Mouse (Mus musculus): ENCODE measurements at regions not wholly inside any gene's neighbourhood (a gene's known extent, or its start where the extent isn't known, plus 50 kb on each side); places are given as distances from the start of the nearest gene placed in this dataset.

DNA sequence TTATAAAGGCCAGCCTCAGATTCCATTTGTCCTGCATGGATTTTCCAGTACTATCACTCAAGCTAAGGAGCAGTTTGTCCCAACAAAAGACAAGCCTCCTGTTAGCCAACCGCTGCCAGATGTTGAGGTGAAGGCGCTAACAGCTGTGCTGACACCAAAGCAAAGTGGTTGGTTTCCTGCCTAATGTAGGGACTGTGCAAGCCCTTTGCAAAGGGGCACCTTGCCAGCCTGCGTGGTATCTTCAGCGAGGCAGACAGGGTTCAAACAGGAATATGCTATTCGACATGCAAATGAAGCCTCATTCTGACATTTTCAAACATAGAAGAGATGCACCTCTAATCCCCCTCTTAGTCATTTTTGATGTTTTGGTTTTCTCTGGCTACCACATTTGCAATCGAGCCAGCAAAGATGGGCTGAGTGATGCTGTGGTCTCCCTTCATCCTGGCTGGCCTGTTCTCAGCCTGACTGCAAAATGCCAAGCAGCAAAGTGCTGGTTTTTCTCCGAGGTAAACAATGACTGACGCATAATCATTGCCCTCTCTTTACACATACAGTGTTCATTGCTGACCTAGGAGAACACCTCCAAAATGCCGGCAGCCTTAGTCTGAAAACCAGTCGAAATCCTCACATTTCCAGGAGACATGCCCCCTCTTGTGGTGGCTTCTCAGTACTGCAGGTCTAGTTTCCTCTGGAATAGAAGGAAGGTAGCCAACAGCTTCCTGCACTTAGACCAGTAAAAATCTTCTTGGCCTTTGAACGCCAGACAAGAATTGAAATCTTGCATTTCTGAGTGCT, 84.3 kb upstream of the Tank start:
- H3K4me2 ChIP-seq (ENCODE audit: low read depth, low read length), result no peak overlapping the region
- no peak for ATAC-seq
- H3K4me3 ChIP-seq (ENCODE audit: low read length), result no peak overlapping the region
- 43% methylated on average over 11 of the region's 11 CpGs for WGBS
- no peaks in the 10 kb centered on the region for H3K9me3 ChIP-seq (ENCODE audit: control insufficient read depth, low read length)
- H3K27ac ChIP-seq (ENCODE audit: low read length), result no peak overlapping the region
- no peak overlapping the region for H3K9ac ChIP-seq (ENCODE audit: low read depth, low read length)
- H3K27me3 ChIP-seq (replicated peaks; ENCODE audit: control insufficient read depth, insufficient read depth, low read length), result no peaks in the 10 kb centered on the region
- H3K4me1 ChIP-seq (ENCODE audit: control insufficient read depth, insufficient read depth, low read length), result no peaks in the 10 kb centered on the region
- H3K36me3 ChIP-seq (ENCODE audit: control insufficient read depth, insufficient read depth, low read length), result no peaks in the 10 kb centered on the region

DNA sequence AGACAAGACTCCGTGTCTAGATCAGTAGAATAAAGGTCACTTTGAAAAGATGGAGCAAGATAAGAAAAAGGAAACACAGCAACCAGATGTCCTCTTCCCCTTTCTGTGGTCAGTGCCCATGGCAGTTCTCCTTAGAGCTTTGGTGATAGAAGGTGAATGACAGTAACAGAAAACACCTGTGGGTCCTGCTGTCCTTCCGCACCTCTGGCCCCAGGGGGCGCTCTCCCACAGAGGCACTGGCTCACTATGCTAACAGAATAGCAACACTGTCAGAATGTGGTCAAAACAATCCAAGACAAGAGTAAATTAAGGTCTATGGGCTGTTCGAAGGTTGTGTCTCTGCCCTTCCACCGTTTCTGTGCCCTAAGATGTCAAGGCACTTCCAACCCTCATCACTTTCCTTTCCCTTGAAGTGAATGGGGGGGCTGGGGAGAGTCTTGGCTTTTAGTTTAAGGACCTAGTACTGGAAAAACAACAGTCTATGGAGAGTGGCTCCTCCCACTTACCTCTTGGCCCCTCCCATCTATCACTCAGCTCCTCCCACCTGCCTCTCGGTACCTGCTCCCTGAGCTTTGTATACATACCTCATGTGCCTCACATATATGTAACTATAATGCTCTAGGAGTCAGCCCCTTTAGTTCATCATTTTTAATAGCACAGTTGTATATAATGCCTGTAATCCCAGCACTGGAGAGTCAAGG, 86.2 kb upstream of the Tank start:
- no peak overlapping the region for H3K4me2 ChIP-seq (ENCODE audit: low read depth, low read length)
- no peaks in the 10 kb centered on the region for H3K36me3 ChIP-seq (ENCODE audit: control insufficient read depth, insufficient read depth, low read length)
- WGBS, result 60% methylated on average over 6 of the region's 6 CpGs
- H3K9ac ChIP-seq (ENCODE audit: low read depth, low read length), result no peak overlapping the region
- no peaks in the 10 kb centered on the region for H3K4me1 ChIP-seq (ENCODE audit: control insufficient read depth, insufficient read depth, low read length)
- no peak overlapping the region for H3K4me3 ChIP-seq (ENCODE audit: low read length)
- no peaks in the 10 kb centered on the region for H3K27me3 ChIP-seq (replicated peaks; ENCODE audit: control insufficient read depth, insufficient read depth, low read length)
- no peak for ATAC-seq
- H3K27ac ChIP-seq (ENCODE audit: low read length), result no peak overlapping the region
- H3K9me3 ChIP-seq (ENCODE audit: control insufficient read depth, low read length), result no peaks in the 10 kb centered on the region

DNA sequence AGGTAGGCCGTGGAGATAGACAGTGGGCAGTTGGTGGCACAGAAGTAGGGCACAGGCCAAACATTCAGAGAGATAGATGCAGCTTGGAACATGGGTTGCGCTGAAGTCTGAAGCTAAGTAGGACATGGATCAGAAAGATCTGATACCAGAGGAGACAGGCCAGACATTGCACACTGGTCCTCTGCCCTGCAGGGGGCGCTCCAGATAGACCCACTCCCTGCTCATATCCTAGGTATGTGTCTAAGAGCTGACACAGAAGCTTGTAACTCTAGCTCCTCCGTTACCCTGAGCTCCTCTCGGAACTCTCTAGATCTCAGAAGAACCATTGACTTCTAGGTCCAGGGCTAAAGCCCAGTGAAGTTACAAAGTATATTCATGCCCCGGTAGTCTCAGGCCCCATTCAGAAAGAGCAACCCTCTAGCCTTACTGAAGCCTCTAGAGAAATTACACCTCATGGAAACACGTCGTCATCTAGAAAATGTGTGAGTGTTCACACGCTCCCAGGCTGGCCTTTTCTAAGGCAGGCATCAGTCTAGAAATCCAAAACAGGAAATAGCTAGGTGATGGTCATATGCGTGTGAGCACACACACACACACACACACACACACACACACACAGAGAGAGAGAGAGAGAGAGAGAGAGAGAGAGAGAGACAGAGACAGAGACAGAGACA, 87.8 kb upstream of the Tank start:
- H3K9me3 ChIP-seq (ENCODE audit: control insufficient read depth, low read length), result no peaks in the 10 kb centered on the region
- H3K36me3 ChIP-seq (ENCODE audit: control insufficient read depth, insufficient read depth, low read length), result no peaks in the 10 kb centered on the region
- no peak for ATAC-seq
- no peak overlapping the region for H3K27ac ChIP-seq (ENCODE audit: low read length)
- H3K9ac ChIP-seq (ENCODE audit: low read depth, low read length), result no peak overlapping the region
- WGBS, result 79% methylated on average over 10 of the region's 10 CpGs
- H3K4me1 ChIP-seq (ENCODE audit: control insufficient read depth, insufficient read depth, low read length), result no peaks in the 10 kb centered on the region
- H3K4me3 ChIP-seq (ENCODE audit: low read length), result no peak overlapping the region
- H3K4me2 ChIP-seq (ENCODE audit: low read depth, low read length), result no peak overlapping the region
- no peaks in the 10 kb centered on the region for H3K27me3 ChIP-seq (replicated peaks; ENCODE audit: control insufficient read depth, insufficient read depth, low read length)

GRCm38 (mm10) chr2:61489762-61490161, 88.6 kb upstream of the Tank start:
- no peaks in the 10 kb centered on the region for H3K27me3 ChIP-seq (replicated peaks; ENCODE audit: control insufficient read depth, insufficient read depth, low read length)
- no peak overlapping the region for H3K4me2 ChIP-seq (ENCODE audit: low read depth, low read length)
- H3K9me3 ChIP-seq (ENCODE audit: control insufficient read depth, low read length), result no peaks in the 10 kb centered on the region
- no peak overlapping the region for H3K9ac ChIP-seq (ENCODE audit: low read depth, low read length)
- no peaks in the 10 kb centered on the region for H3K4me1 ChIP-seq (ENCODE audit: control insufficient read depth, insufficient read depth, low read length)
- H3K27ac ChIP-seq (ENCODE audit: low read length), result no peak overlapping the region
- H3K36me3 ChIP-seq (ENCODE audit: control insufficient read depth, insufficient read depth, low read length), result no peaks in the 10 kb centered on the region
- H3K4me3 ChIP-seq (ENCODE audit: low read length), result no peak overlapping the region
- no peak for ATAC-seq
- WGBS, result 89% methylated on average over 10 of the region's 10 CpGs

GRCm38 (mm10) chr2:61483820-61484219, 94.6 kb upstream of the Tank start:
- H3K36me3 ChIP-seq (ENCODE audit: control insufficient read depth, insufficient read depth, low read length), result no peaks in the 10 kb centered on the region
- no peaks in the 10 kb centered on the region for H3K9me3 ChIP-seq (ENCODE audit: control insufficient read depth, low read length)
- 78% methylated on average over 1 of the region's 1 CpGs for WGBS

DNA sequence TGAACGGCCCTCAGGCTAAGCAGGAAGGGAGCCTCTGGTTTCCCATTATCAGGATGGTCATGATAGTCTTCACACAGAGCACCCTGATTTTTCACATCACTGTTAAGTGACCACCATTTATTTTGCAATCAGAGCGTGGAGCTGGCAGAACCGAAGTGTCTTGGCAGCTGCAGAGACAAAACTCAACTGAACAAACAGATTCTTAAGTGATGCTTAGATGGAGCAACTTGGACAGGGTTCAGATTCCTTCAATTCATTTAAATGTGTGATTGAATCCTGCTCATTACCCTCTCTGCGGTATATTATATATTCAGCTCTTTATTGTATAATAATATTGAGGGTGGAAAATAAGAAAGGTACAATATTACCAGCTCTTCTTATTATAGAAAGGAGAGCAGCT, 101.7 kb upstream of the Tank start:
- no peak overlapping the region for H3K27ac ChIP-seq (ENCODE audit: low read length)
- no peak overlapping the region for H3K4me3 ChIP-seq (ENCODE audit: low read length)
- H3K4me2 ChIP-seq (ENCODE audit: low read depth, low read length), result no peak overlapping the region
- no peak for ATAC-seq
- H3K9me3 ChIP-seq (ENCODE audit: control insufficient read depth, low read length), result no peaks in the 10 kb centered on the region
- H3K36me3 ChIP-seq (ENCODE audit: control insufficient read depth, insufficient read depth, low read length), result no peaks in the 10 kb centered on the region
- WGBS, result 85% methylated on average over 4 of the region's 4 CpGs
- no peaks in the 10 kb centered on the region for H3K4me1 ChIP-seq (ENCODE audit: control insufficient read depth, insufficient read depth, low read length)
- H3K27me3 ChIP-seq (replicated peaks; ENCODE audit: control insufficient read depth, insufficient read depth, low read length), result no peaks in the 10 kb centered on the region
- H3K9ac ChIP-seq (ENCODE audit: low read depth, low read length), result no peak overlapping the region

More at GRCm38 (mm10) chr2:61483820-61484219, 94.6 kb upstream of the Tank start:
- ATAC-seq, result no peak
- Histone ChIP-seq H3K4me2 (ENCODE audit: low read depth, low read length) (no peak overlapping the region), H3K4me1 (ENCODE audit: control insufficient read depth, insufficient read depth, low read length) (no peaks in the 10 kb centered on the region), H3K9ac (ENCODE audit: low read depth, low read length) (no peak overlapping the region), H3K4me3 (ENCODE audit: low read length) (no peak overlapping the region), H3K27ac (ENCODE audit: low read length) (no peak overlapping the region), H3K27me3 (replicated peaks; ENCODE audit: control insufficient read depth, insufficient read depth, low read length) (no peaks in the 10 kb centered on the region)

- ATAC-seq, result no peak
- Histone ChIP-seq H3K4me1 (ENCODE audit: control insufficient read depth, insufficient read depth, low read length) (no peaks in the 10 kb centered on the region), H3K4me2 (ENCODE audit: low read depth, low read length) (no peak overlapping the region), H3K9me3 (ENCODE audit: control insufficient read depth, low read length) (no peaks in the 10 kb centered on the region), H3K4me3 (ENCODE audit: low read length) (no peak overlapping the region), H3K27ac (ENCODE audit: low read length) (no peak overlapping the region), H3K9ac (ENCODE audit: low read depth, low read length) (no peak overlapping the region), H3K36me3 (ENCODE audit: control insufficient read depth, insufficient read depth, low read length) (no peaks in the 10 kb centered on the region), H3K27me3 (replicated peaks; ENCODE audit: control insufficient read depth, insufficient read depth, low read length) (no peaks in the 10 kb centered on the region)
- 59% methylated on average over 10 of the region's 10 CpGs for WGBS
Observed at GRCm38 (mm10) chr2:61474626-61475025, 103.8 kb upstream of the Tank start.

GRCm38 (mm10) chr2:61470521-61470920, 107.9 kb upstream of the Tank start:
- no peaks in the 10 kb centered on the region for H3K9me3 ChIP-seq (ENCODE audit: control insufficient read depth, low read length)
- no peak for ATAC-seq
- no peaks in the 10 kb centered on the region for H3K27me3 ChIP-seq (replicated peaks; ENCODE audit: control insufficient read depth, insufficient read depth, low read length)
- no peak overlapping the region for H3K4me3 ChIP-seq (ENCODE audit: low read length)
- no peak overlapping the region for H3K9ac ChIP-seq (ENCODE audit: low read depth, low read length)
- H3K4me1 ChIP-seq (ENCODE audit: control insufficient read depth, insufficient read depth, low read length), result no peaks in the 10 kb centered on the region
- no peak overlapping the region for H3K27ac ChIP-seq (ENCODE audit: low read length)
- H3K36me3 ChIP-seq (ENCODE audit: control insufficient read depth, insufficient read depth, low read length), result no peaks in the 10 kb centered on the region
- WGBS, result 88% methylated on average over 5 of the region's 5 CpGs
- H3K4me2 ChIP-seq (ENCODE audit: low read depth, low read length), result no peak overlapping the region

DNA sequence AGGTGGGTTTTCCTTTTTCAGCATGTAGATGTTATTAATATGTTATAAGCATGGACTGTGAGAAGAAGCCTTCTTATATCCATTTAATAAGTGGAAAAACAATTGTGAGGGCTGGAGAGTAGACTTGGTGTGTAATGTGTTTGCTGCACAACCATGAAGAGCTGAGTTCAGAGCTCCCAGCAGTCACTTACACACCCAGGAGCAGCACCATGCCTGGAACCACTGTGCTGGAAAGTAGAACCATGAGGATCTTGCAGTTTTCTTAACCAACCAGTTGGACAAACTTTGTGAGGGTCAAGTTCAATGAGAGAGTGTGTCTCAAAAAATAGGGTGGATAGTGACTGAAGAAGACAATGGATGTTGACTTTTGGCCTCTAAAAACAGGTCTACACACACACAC, 108.3 kb upstream of the Tank start:
- no peak for ATAC-seq
- H3K4me3 ChIP-seq (ENCODE audit: low read length), result no peak overlapping the region
- no peaks in the 10 kb centered on the region for H3K4me1 ChIP-seq (ENCODE audit: control insufficient read depth, insufficient read depth, low read length)
- no peak overlapping the region for H3K9ac ChIP-seq (ENCODE audit: low read depth, low read length)
- no peak overlapping the region for H3K4me2 ChIP-seq (ENCODE audit: low read depth, low read length)
- no peaks in the 10 kb centered on the region for H3K9me3 ChIP-seq (ENCODE audit: control insufficient read depth, low read length)
- no peaks in the 10 kb centered on the region for H3K36me3 ChIP-seq (ENCODE audit: control insufficient read depth, insufficient read depth, low read length)
- no peak overlapping the region for H3K27ac ChIP-seq (ENCODE audit: low read length)
- no peaks in the 10 kb centered on the region for H3K27me3 ChIP-seq (replicated peaks; ENCODE audit: control insufficient read depth, insufficient read depth, low read length)
